Comparison of ENCODE assay signal across 13 mouse cellular contexts in the genomic region with DNA sequence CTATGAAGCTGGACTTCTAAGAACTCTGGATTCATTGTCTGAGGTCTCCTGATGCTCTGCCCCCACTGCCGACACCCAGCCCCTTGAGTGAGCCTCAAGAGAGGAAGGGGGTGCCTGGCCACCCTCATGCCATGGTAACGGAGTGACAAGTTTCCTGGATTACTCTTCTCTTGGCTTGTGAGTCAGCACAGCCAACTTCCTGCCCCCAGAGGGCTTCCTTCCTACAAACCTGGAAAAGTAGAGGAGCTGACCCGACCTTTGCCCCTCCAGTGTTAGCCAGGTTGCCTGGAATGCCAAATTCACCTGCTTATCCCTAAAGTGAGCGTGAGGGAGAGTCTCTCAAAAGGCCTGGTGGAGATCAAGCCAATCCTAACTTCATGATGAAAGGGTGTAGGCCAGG. TPM values are rescaled to one million over a fixed set of nuclear protein-coding genes. Genes with fewer than 3 reads are reported as not detected.
DNase-seq lines count a peak whose midpoint lies in the region; ATAC-seq and TF ChIP-seq lines count a peak whose summit lies in the region.
"Had no signal": no experiment of that assay in that cellular context is flagged by ENCODE, and none has a peak within 500 bp of the region (broad histone marks: within the 10 kb centered on the region; RNA-seq: fewer than 3 reads in every experiment).

No protein-coding gene starts in this region.

- TF ChIP-seq EP300 in heart, adult 2 months (IDR thresholded peaks at IDR 0.05; ENCODE audit: insufficient read depth, low read depth, low read length): no peak
- no peak for TF ChIP-seq EP300 in liver, embryonic 14.5 days (IDR thresholded peaks at IDR 0.05; ENCODE audit: low read depth)

- TF ChIP-seq CTCF in heart, adult 2 months (IDR thresholded peaks at IDR 0.05): no peak
- no peak for TF ChIP-seq CTCF in liver, embryonic 14.5 days (IDR thresholded peaks at IDR 0.05; ENCODE audit: low read depth)

- ATAC-seq in neural tube, embryonic 15.5 days (ENCODE audit: low FRiP score): no peak
- no peak for ATAC-seq in liver, embryonic 14.5 days (ENCODE audit: insufficient read depth)
- ATAC-seq: hindbrain, embryonic 16.5 days had no signal

- H3K79me2 ChIP-seq in heart, adult 2 months (replicated peaks; ENCODE audit: control insufficient read depth, insufficient read depth, low read length): no peaks in the 10 kb centered on the region; the same call in 1 of the 2 replicates

- TF ChIP-seq POLR2A in heart, adult 2 months (IDR thresholded peaks at IDR 0.05; ENCODE audit: insufficient read depth, low read depth, low read length): 0 out of 2 replicates have a peak, but pooled peaks have one; percentile 4

- 47% methylated on average over 4 of the region's 4 CpGs for WGBS in heart, adult 2 months
- WGBS in neural tube, embryonic 15.5 days: 90% methylated on average over 4 of the region's 4 CpGs
- WGBS in liver, embryonic 14.5 days (ENCODE audit: insufficient replicate concordance): 51% methylated on average over 4 of the region's 4 CpGs

- peaks cover 27% of the 10 kb centered on the region for H3K4me1 ChIP-seq in heart, adult 2 months (ENCODE audit: control insufficient read depth, insufficient read depth, low read length)
- H3K4me1 ChIP-seq in neural tube, embryonic 15.5 days: peaks cover 39% of the 10 kb centered on the region
- peaks cover 18 to 33% of the 10 kb centered on the region in 2 experiments for H3K4me1 ChIP-seq in liver, embryonic 14.5 days (replicated peaks; ENCODE audit: control insufficient read depth in 2 of 2, insufficient read depth in 2 of 2, low read length in 1 of 2)

- intact Hi-C loops in heart, adult 2 months (cut with DNase I): no loop called here
- intact Hi-C loops in heart, postnatal 36 days (cut with DNase I): no loop called here

- no peak overlapping the region for H3K4me3 ChIP-seq in heart, adult 2 months
- H3K4me3 ChIP-seq in neural tube, embryonic 15.5 days (replicated peaks): no peak overlapping the region
- H3K4me3 ChIP-seq in liver, embryonic 14.5 days (ENCODE audit: insufficient read depth in 1 of 2, low read depth in 2 of 2, low read length in 2 of 2): no peak overlapping the region
- H3K4me3 ChIP-seq: embryonic facial prominence, embryonic 13.5 days had no signal

- peak in 1 of 2 experiments; percentile 17 for DNase-seq in heart, adult 2 months
- no peak for DNase-seq in heart, postnatal 36 days
- DNase-seq in neural tube, embryonic 10.5 days (ENCODE audit: extremely low spot score, low spot score): no peak
- no peak for DNase-seq in liver, embryonic 14.5 days (ENCODE audit: low read depth in 3 of 3, low spot score in 3 of 3)
- peak; percentile 71 for DNase-seq in yolk sac, embryonic 10.5 days (ENCODE audit: low spot score)
- DNase-seq in adrenal gland, postnatal 4 days (ENCODE audit: low spot score in 2 of 2): no peak
- no peak for DNase-seq in right cerebral cortex, postnatal 36 days (ENCODE audit: low spot score in 2 of 2)
- DNase-seq: right cerebral cortex, postnatal 14 days had no signal

- H3K27ac ChIP-seq in heart, adult 2 months: no peak overlapping the region; the same call in 1 of the 2 replicates
- H3K27ac ChIP-seq in neural tube, embryonic 15.5 days (replicated peaks): no peak overlapping the region
- H3K27ac ChIP-seq in liver, embryonic 14.5 days: no peak overlapping the region
- H3K27ac ChIP-seq: embryonic facial prominence, embryonic 13.5 days had no signal

- H3K27me3 ChIP-seq in heart, adult 2 months (ENCODE audit: control insufficient read depth, insufficient read depth, low read length): no peaks in the 10 kb centered on the region
- H3K27me3 ChIP-seq in neural tube, embryonic 15.5 days (replicated peaks): no peaks in the 10 kb centered on the region
- H3K27me3 ChIP-seq in liver, embryonic 14.5 days (ENCODE audit: control insufficient read depth, insufficient read depth, low read length): no peaks in the 10 kb centered on the region
- H3K27me3 ChIP-seq: embryonic facial prominence, embryonic 13.5 days had no signal

- 0 out of 2 replicates have a peak overlapping the region, but pooled peaks have one; percentile 65 for H3K4me2 ChIP-seq in neural tube, embryonic 15.5 days
- H3K4me2 ChIP-seq in liver, embryonic 14.5 days (ENCODE audit: low read depth): peak overlapping the region; percentile 99; the same call in 1 of the 2 replicates
- H3K4me2 ChIP-seq: embryonic facial prominence, embryonic 13.5 days had no signal

- H3K9ac ChIP-seq in heart, adult 2 months (ENCODE audit: low read depth, low read length): no peak overlapping the region; the same call in 1 of the 2 replicates
- no peak overlapping the region for H3K9ac ChIP-seq in neural tube, embryonic 15.5 days (replicated peaks)
- no peak overlapping the region for H3K9ac ChIP-seq in liver, embryonic 14.5 days (replicated peaks)
- H3K9ac ChIP-seq: embryonic facial prominence, embryonic 13.5 days had no signal

- no peaks in the 10 kb centered on the region for H3K9me3 ChIP-seq in neural tube, embryonic 15.5 days (replicated peaks)
- H3K9me3 ChIP-seq in liver, embryonic 14.5 days (ENCODE audit: control insufficient read depth, low read length): no peaks in the 10 kb centered on the region
- H3K9me3 ChIP-seq: embryonic facial prominence, embryonic 13.5 days had no signal

- H3K36me3 ChIP-seq in heart, adult 2 months (ENCODE audit: control insufficient read depth, insufficient read depth, low read length): peaks cover 8% of the 10 kb centered on the region; the same call in 1 of the 2 replicates
- H3K36me3 ChIP-seq in neural tube, embryonic 15.5 days: no peaks in the 10 kb centered on the region
- no peaks in the 10 kb centered on the region for H3K36me3 ChIP-seq in liver, embryonic 14.5 days (replicated peaks; ENCODE audit: control insufficient read depth, insufficient read depth, low read depth)
- H3K36me3 ChIP-seq: embryonic facial prominence, embryonic 13.5 days had no signal

RNA-seq across cellular contexts. Expression of a gene that starts 2.6 kb away (rescaled TPM):
- total RNA-seq in heart, adult 2 months (2021): 10 to 100 TPM; 11.7 to 15.8 TPM
- 39.0 and 42.8 TPM in 2 replicates for polyA plus RNA-seq in heart, adult 2 months (2012; rRNA removed)
- 10 to 100 TPM; 16.7 to 19.3 TPM for total RNA-seq in heart, postnatal 36 days (2021)
- 14.1 and 14.2 TPM in 2 replicates for polyA plus RNA-seq in neural tube, embryonic 15.5 days (2015; fragmentation: Nextera tagmentation; extraction: Ambion mirVana)
- 7.4 and 9.2 TPM in 2 replicates for polyA plus RNA-seq in liver, embryonic 14.5 days (2012; rRNA removed)
- 6.3 and 8.1 TPM in 2 replicates for polyA plus RNA-seq in liver, embryonic 14.5 days (2014; fragmentation: Nextera tagmentation; extraction: Ambion mirVana)
- 10 to 100 TPM; 12.6 to 14.1 TPM for total RNA-seq in adrenal gland, postnatal 4 days (2021)

RNA-seq across cellular contexts. Expression of a gene that starts 27.9 kb away (rescaled TPM):
- 10 to 100 TPM; 12.5 to 14.6 TPM for total RNA-seq in heart, adult 2 months (2021)
- polyA plus RNA-seq in heart, adult 2 months (2012; rRNA removed): 8.2 and 14.4 TPM in 2 replicates
- 10 to 100 TPM; 16.6 to 19.0 TPM for total RNA-seq in heart, postnatal 36 days (2021)
- polyA plus RNA-seq in neural tube, embryonic 15.5 days (2015; fragmentation: Nextera tagmentation; extraction: Ambion mirVana): 81.4 and 89.2 TPM in 2 replicates
- polyA plus RNA-seq in liver, embryonic 14.5 days (2012; rRNA removed): 8.1 and 10.0 TPM in 2 replicates
- polyA plus RNA-seq in liver, embryonic 14.5 days (2014; fragmentation: Nextera tagmentation; extraction: Ambion mirVana): 11.7 and 12.3 TPM in 2 replicates
- total RNA-seq in adrenal gland, postnatal 4 days (2021): 10 to 100 TPM; 32.9 to 33.7 TPM

RNA-seq across cellular contexts. Expression of a gene that starts 29.3 kb away (rescaled TPM):
- not detected for total RNA-seq in heart, adult 2 months (2021)
- not detected in 2 replicates for polyA plus RNA-seq in heart, adult 2 months (2012; rRNA removed)
- total RNA-seq in heart, postnatal 36 days (2021): not detected
- 0.68 TPM in 1 of 2 replicates, not detected in the other for polyA plus RNA-seq in neural tube, embryonic 15.5 days (2015; fragmentation: Nextera tagmentation; extraction: Ambion mirVana)
- not detected in 2 replicates for polyA plus RNA-seq in liver, embryonic 14.5 days (2012; rRNA removed)
- polyA plus RNA-seq in liver, embryonic 14.5 days (2014; fragmentation: Nextera tagmentation; extraction: Ambion mirVana): not detected in 2 replicates
- total RNA-seq in adrenal gland, postnatal 4 days (2021): not detected
- polyA plus RNA-seq: C2C12; embryonic facial prominence, embryonic 13.5 days; neural tube, embryonic 11.5 days had no signal

RNA-seq across cellular contexts. Expression of a gene that starts 50.7 kb away (rescaled TPM):
- total RNA-seq in heart, adult 2 months (2021): 10 to 100 TPM in 1 of 2 experiments, 1 to 10 TPM in 1; 6.6 to 10.4 TPM
- 10.3 and 10.5 TPM in 2 replicates for polyA plus RNA-seq in heart, adult 2 months (2012; rRNA removed)
- 10 to 100 TPM in 1 of 2 experiments, 1 to 10 TPM in 1; 7.3 to 10.7 TPM for total RNA-seq in heart, postnatal 36 days (2021)
- polyA plus RNA-seq in neural tube, embryonic 15.5 days (2015; fragmentation: Nextera tagmentation; extraction: Ambion mirVana): 19.6 and 21.0 TPM in 2 replicates
- polyA plus RNA-seq in liver, embryonic 14.5 days (2012; rRNA removed): 17.7 and 19.0 TPM in 2 replicates
- 18.0 and 18.1 TPM in 2 replicates for polyA plus RNA-seq in liver, embryonic 14.5 days (2014; fragmentation: Nextera tagmentation; extraction: Ambion mirVana)
- total RNA-seq in adrenal gland, postnatal 4 days (2021): 10 to 100 TPM; 11.4 to 12.2 TPM
